Mouse (Mus musculus): ENCODE measurements around the gene Clba1.
"Not testable (repeated sequence)": the region's sequence is repeated elsewhere in the genome, so short reads cannot be mapped to it uniquely, and the experiment has no call there.

The Clba1 gene

DNA sequence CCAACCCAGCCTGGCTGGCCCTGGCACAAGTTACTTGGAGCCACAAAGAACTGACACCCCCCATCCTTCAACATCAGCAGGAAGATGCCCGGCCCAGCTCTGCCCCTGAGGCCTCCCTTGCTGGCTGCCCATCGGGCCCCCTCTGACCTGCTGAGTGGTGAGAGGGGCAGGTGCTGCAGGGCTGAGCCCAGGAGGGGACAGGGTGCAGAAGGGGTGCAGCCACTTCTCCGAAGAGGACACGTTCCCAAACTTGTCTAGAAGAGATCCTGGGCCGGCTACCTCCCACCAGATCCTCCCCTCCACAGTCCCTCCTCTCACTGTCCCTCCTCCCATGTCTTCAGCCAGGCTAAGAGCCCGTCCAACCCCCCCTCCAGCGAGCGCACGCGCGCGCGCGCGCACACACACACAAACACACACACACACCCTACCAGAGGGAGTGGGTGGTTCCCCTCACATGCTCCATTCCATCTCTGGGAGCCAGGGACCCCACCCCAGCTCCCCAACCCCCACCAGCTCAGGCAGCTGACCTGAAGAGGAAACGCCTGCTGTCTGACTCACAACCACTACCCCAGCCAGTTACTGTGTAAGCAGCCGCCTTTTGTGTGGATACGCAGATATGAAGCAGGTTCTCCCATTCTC lies 13.2 kb upstream of the Clba1 start:
- DNase-seq (ENCODE audit: low spot score), result peak; percentile 47

DNA sequence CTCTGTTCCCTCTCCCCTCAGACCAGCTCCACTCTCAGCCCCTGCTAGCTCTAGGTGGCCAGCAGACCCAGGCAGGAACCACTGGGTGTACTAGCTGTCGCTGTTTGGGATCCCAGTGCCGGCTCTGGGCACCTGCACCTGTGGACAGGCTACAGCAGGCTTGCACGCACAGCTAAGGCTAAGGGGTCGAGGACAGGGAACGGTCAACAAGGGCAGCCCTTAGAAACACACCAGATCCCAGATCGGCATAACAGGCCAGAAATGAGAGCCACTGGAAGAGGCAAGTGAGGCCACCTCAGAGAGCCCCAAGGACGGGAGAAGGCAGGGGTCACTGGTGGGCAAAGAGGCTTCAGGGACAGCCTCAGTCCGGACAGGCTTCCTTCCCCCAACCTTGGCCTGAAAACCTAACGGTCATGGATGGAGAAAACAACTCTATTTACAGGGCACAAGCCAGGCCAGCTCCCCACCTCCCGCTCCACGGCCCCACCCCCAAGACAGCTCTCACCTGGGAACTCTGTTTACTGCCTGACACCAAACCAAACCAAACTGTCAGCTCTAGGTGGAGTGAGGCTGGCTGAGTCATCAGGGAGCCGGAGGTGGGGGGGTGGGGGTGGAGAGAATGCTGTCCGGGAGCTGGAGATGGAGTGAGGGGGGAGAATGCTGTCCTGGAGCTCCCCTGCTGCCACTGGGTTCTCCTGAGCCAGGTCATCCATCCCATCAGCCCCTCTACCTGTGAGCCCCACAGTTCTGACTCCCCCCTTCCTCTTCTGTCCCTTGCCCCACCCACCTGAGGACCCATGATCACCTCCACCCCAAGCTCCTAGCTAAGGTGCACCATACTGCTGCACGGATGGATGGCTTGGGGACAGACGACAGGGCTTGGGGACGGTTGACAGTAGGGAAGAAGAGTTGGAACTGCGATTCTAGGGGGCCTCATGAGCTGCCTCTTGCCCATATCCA lies 11.9 kb upstream of the Clba1 start:
- no peak for DNase-seq (ENCODE audit: low spot score)

DNA sequence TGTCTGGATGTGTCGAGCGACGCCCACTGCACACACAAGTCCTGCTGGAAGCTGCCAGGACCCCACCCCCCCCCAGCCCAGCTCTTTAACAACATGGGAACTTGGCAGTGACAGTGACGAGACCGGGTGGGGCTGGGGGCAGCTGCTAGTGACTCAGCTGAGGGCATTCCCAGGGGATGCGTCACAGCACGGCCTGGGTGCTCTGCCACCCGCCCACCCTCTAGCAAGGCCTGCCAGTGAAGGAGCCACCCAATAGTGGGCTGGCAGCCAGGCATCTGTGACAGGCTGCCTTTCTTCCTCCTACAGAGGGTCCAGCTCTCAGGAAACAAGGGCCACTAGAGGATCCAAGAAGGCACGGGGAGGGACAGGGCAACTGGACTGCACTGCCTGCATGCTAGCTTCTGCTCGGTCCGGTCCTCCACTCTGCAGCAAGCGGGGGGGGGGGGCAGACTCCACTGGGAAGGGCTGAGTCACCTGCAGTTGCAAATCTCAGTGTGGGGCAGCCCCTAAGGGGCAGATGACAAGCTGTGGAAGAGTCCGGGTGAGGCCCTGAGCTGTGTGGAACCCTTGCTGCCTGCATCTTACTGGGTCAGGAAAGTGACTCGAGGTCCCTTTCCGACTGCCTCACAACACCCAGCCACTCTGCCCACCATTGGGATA lies 10.9 kb upstream of the Clba1 start:
- no peak for DNase-seq (ENCODE audit: low spot score)

DNA sequence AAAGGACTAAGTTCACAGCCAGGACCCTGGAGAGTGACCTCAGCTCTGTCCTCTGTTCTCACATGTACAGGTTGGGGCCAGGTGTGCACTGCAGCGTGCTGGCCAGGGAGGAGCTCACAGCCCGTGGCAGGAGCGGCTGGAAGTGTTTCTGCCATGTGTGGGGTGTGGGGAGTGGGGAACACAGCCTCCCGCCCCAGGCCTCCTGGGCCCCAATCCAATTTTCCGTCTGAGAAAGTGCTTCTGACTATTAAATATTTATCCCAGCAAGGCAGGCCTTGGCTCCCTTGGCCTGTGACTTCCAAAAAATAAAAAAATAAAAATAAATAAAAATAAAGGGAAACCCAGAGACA lies 10.4 kb upstream of the Clba1 start:
- DNase-seq (ENCODE audit: low spot score), result no peak

DNA sequence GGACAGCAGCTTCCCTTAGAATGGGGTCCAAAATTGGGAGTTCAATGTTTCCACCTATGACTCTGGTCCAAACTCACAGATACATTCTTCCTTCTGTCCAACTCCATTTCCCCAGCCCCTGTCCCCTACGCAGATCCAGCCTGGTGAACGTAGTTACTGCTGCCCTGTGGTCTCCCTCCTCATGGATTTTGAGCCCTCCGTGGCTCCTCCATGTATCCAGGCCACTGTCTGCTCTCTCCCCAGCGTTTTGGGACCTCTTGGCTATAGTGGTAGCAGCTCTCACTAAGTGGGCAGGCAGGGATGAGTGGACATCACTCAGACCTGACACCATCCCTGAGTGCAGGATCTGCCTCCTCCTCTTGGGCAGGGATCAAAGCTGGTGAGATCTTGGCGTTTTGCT lies 10.0 kb upstream of the Clba1 start:
- no peak for DNase-seq (ENCODE audit: low spot score)

DNA sequence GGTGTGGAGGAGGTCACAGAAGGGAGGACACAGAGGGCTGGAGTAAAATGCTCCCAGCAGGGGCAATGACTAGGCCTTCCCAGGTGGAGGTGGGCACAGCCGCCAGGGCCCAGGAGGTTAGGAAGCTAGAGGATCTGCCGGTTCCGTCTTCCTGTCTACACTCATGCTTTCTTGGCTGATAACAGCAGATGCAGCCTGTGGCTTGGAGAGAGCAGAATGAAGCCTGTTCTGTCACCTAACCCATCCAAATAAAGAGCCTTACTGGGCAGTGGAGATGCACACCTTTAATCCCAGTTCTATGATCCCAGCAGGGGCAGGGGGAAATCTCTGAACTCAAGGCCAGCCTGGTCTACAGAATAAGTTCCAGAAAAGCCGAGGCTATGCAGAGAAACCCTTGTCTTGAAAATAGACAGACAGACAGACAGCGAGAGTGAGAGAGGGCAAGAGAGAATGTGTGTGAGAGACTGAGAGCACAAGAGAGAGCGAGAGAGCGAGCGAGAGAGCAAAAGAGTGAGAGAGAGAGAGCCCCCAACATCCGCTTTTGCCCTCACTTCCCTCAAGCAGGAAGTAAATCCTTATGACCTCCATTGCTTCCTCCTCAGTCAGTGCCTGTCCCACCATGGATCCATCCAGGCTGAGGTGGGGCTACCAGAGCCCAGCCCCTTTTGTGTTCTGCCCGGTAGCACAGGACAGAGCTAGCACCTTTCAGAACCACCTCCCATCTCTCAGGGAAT lies 9.3 kb upstream of the Clba1 start:
- DNase-seq (ENCODE audit: low spot score), result no peak

DNA sequence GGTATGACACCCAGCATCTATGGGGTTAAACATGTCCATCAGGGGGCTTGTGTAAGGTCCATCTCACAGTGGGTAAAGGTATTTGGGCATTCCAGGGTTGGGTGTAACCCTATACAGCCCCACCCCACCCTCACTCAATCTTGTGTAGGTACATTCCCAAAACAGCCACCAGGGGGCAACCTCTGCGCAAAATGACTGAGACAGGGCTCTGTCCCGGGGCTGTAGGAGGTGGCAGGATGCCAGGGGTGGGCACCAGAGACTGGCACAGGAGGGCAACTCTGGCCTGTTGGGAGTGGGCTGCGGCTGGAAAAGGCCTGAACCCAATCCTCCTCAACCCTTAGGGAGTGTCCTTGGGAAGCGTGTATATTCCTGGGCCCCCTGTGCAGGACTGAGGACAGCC lies 8.3 kb upstream of the Clba1 start:
- peak; percentile 69 for DNase-seq (ENCODE audit: low spot score)

DNA sequence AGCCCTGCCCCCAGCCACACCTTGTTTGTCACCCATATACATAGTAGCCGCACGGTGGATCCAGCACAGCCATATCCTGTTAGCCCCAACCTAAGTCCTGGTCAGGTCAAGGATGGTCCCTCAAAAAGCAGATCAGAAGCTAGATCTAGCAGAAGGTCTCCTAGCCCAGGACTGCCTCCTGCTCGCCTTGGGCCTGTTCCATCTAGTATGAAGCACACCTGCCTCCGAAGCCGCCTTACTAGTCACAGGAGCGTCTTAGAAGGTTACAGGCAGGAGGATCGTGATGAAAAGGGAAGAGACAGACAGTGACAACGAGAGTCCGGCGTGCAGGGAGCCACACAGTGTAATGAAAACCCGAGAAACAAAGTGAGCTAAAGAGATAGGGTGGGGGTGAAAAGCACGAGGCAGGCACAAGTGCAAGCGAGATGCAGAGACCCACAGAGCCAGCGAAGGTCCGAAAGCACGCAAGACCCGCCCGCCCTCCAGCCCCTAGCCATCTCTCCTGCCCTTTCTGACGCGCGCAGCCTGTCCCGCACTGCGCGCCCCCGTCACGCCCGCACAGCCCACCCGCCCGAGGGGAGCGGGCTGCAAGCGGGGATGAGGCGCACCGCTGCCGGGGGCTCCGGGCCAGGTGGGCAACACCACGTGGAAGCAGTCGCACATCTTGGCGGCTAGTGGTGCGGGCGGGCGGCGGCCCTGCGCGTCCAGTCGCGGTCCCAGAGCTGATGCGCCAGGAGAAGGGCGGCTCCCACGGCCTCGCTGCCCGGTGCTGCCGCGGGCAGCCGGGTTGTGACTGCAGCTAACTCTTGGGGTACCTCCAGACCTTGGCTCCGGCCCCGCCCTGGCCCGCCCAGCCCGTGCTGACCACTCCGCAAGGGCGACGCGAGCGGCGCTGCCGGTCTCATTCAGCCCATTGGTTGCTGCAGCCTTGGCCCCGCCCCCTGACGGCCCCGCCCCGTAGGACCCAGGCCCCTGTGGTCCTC lies 6.6 kb upstream of the Clba1 start, which contains the start of gene Ahnak2:
Gene Ahnak2, minus strand, starts transcription at position 794 of the 983 bp plus-strand sequence.
- no peak for DNase-seq (ENCODE audit: low spot score)

DNA sequence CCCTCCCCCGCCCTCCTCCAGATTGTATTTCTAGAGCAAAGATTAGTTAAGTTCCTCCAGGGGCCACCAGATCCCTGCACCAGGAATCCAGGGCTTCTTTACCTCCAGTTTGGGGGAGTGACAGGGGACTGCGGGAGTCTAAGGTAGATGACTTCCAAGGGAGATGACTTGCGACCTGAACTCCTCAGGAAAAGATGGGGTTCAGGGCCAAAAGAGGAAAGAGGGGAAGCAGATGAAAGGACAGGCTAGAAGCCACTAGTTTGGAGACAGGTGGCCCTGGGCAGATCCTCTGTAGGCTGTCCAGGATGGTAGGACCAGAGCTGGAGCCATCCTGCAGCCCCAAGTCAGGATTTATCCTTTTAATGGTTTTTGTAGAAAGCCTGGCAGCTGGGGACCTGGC lies 5.8 kb upstream of the Clba1 start:
- no peak for DNase-seq (ENCODE audit: low spot score)

DNA sequence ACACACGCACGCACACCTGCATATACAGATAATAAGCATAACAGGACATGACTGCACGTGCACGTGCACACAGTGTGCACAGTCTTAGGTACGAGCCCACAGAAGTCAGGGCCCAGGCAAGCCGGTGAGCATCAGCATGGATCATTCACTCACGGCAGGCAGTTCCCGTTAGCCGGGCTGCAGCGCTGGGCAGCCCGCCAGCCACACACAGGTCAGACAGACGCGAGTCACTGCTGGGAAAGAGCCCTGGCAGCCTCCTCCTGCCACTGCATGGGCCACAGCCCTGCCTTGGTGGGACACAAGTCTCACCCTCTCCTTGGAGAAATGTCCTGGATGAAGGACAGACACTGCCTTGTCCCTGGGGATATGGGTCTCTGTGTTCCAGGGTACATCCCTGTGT lies 4.7 kb upstream of the Clba1 start:
- no peak for DNase-seq (ENCODE audit: low spot score)

DNA sequence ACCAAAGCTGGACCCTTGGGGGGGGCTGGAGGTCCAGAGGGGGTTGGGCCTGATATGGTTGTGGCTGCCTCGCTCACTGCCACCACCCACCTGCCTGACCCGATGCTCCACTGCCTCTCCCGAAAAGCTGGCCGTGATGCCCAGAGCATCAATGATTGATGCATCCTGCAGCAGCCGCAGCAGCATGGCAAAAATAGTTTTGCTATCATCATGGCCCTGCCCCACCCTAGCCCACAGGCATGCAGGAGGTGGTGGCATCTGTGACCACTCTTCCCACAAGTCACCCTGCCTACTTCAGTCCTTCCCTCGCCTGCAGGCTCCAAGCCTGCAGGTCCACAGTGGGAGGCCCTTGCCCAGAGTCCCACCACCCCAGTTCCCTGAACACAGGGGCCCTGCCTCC lies 2.7 kb upstream of the Clba1 start:
- DNase-seq (ENCODE audit: low spot score), result no peak

DNA sequence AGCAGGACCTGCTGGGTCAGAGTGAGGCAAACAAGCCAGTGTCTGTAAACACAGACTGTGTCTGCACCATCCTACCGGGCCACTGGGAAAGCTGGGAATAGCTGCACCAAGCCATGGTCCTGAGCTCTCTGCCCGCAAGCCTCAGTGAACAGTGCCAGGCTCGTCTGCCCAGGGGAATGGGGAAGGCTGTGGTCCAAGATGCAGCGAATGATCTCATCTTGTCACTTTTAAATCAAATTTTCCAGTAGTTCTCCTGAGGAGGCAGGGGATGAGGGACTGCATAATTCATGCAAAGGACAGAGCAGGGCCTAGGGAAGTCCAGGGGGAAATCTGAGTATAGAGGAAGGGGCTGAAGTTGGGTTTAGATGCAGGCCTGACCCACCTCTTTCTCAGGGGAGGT lies 941 bp upstream of the Clba1 start:
- DNase-seq (ENCODE audit: low spot score), result no peak

DNA sequence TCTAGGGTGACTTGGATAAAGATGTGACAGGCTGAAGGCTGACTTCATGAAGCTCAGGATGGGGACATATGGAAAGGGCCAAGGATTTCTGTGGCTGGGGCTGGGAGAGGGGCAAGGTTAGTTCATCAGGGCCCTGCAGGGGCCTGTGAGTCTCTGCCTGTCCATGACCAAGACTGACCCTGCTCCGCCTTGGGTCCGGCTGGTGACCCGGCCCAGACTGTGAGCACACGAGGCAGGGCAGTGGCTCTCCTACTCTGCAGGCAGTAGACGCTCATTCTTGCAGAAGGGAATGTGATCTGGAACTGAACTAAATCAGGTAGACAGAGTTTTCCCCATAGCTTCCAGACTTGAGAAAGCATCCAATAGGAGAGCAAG lies 538 bp upstream of the Clba1 start:
- DNase-seq (ENCODE audit: low spot score), result no peak

DNA sequence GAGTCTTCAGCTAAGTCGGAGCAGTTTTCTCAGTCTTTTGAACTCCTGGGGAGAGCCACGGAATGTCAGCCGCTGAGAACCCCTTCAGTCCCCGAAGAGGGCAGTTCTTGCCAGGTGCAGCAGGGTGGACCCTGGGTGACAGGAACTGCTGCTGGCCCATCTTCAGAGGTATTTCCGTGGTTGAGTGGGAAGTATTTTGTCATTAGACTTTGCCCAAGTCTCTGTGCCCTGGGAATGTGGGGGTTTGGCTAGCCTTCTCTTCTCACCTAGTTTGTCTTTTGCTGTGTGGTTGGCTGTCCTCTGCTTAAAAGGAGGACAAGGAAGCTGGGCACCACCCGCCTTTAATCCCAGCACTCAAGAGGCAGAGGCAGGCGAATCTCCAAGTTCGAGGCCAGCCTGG lies 904 bp downstream of the Clba1 start:
- no peak for DNase-seq (ENCODE audit: low spot score)

DNA sequence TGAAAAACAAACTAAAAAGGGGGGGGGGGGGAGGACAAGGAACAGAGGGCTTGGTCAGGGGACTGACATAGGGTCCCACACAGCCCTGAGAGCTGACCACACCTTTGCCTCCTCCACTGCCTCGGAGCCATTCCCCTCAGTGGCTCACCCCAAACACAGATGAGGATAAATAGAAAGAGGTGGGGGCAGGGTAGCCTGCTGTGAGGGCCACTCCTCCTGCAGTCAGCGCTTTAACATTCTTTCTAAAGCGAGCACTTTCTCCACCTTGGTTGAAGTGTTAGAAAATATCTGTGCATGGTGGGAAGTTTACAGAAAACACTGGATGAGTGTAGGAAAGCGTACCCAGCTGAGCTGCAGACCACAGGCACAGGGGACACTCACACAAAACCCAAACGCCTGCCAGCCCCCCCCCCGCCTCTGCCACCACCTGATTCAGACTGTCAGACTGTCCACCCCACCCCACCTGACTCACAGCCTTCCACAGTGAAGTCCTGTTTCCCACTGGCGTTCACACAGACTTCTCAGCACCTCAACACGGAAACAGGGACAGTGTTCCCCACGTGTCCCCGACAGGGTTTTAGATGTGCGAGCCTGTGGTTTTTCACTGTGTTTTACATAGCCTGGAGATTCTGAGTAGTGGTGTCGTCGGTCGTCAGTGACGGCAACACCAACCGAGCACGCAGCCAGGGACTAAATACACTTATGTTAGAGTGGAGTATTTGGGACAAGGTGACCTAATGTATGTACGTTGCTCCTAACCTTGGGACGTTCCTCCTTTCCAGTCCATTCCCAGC lies 1.6 kb downstream of the Clba1 start:
- no peak for DNase-seq (ENCODE audit: low spot score)

DNA sequence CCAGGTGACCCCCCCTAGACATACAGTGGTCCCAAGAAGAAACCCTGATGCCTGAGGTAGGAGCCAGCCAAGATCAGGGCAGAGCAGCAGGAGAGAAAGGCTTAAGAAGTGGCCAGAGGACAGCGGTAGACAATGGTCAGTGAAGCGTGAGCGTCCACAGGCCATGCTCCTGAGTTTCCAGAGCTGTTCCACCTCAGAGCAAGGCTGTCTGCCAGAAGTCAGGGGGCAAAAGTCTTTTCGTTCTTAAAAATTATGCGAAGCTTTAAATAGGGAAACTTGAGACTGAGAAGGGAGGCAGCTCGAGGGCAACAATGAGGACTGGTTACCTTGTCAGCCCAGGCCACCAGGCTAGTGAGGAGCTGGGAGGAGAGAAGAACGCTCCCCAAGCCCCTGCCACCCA lies 4.6 kb downstream of the Clba1 start:
- no peak for DNase-seq (ENCODE audit: low spot score)

DNA sequence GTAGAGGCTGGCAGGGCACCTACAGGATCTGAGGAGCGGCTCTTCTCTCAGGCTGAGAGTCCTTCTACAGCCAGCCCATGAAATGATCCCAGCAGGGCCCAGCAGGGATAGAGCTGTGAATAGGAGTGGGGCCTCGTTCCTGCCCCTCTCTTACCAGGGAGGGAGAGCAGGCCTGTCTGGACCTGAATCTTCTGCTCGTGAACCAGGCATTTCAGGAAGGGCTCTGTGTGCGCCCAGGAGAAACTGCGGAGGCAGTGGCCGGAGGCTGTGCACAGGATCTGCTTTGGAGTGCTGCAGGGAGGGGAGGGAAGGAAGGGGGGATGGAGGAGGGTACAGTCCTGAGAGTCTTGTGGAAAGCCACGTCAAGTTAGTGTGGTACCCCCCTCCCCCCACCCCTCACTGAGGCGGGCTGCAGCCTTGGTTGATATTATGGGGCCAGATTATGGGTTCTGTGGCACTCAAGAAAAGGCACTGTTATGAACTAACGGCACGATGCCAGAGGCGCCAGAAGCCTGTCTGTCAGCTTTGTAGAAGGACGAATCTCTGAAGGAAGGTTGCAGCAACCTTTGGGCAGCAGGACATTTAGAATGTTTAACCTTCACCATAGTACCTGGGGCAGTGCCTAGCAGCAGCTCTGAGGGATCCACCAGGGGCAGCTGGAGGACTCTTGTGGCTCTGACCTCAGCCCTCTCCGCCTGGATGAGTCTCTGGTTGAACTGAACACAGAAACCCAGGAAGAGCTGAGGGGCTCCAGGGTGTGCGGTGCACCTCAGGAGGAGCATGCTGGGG lies 6.1 kb downstream of the Clba1 start:
- DNase-seq (ENCODE audit: low spot score), result no peak

DNA sequence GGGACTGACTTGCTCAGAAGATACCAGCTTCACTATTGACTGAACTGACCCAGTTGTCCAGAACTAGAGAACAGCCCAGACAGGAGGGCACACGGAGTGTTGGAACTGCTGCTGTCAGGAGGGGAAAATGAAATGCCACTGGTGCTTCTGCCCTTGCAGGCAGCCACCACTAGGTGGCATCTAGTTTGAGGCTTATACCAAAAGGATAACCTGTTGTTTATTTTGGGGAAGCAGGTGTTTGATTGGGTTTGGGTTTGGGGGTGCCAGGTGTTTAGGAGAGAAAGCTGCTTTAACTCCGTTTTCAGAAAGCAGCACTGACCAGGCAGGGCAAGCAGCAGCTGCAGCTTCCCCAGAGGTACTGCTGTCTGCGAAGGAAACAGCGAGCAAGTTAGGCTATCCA lies 7.6 kb downstream of the Clba1 start:
- DNase-seq (ENCODE audit: low spot score), result peak; percentile 53

DNA sequence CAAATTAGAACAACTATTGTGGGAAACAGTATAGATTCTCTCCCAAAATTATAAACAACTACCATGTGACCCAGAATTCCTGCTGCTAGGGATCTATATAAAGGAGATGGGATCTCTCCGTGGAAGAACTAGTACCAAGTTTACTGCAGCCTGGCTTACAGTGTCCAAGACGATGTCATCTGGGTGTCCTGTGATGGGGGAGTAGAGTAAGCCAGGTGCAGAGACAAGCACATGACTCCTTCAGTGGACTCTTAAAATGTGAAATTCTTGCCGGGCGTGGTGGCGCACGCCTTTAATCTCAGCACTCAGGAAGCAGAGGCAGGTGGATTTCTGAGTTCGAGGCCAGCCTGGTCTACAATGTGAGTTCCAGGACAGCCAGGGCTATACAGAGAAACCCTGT lies 8.1 kb downstream of the Clba1 start:
- not testable (repeated sequence) for DNase-seq (ENCODE audit: low spot score)
